Mouse (Mus musculus) spleen, postnatal 4 days (tissue): ENCODE results near the gene Yjefn3.
A peak's percentile ranks its signal among the peaks of the same experiment; 100 is the strongest.

Experiments
- DNase-seq, 2 experiments: peaks; one replicate each; pipeline ENCODE4 v3.0.0; 2022; ENCODE audit warnings: low spot score in 2 of 2

Yjefn3 gene

GRCm38 (mm10) chr8:69907106-69907505 lies 4.6 kb upstream of the Yjefn3 start:
- no peak for DNase-seq

GRCm38 (mm10) chr8:69906260-69906659 lies 3.7 kb upstream of the Yjefn3 start:
- no peak for DNase-seq

- no peak for DNase-seq
Measured at GRCm38 (mm10) chr8:69904096-69904495, 1.6 kb upstream of the Yjefn3 start.

GRCm38 (mm10) chr8:69903063-69903542 lies 591 bp upstream of the Yjefn3 start:
- DNase-seq = peak; percentile 97 to 99

GRCm38 (mm10) chr8:69901484-69902162 lies 889 bp downstream of the Yjefn3 start:
- DNase-seq = peak; percentile 96 to 98

GRCm38 (mm10) chr8:69900895-69901451 lies 1.5 kb downstream of the Yjefn3 start:
- DNase-seq = no peak

GRCm38 (mm10) chr8:69899876-69900275 lies 2.6 kb downstream of the Yjefn3 start:
- DNase-seq = no peak

GRCm38 (mm10) chr8:69897857-69898256 lies 4.7 kb downstream of the Yjefn3 start:
- no peak for DNase-seq

GRCm38 (mm10) chr8:69895772-69896451 lies 6.6 kb downstream of the Yjefn3 start:
- DNase-seq = no peak

- no peak for DNase-seq
Measured at GRCm38 (mm10) chr8:69894836-69895332, 7.6 kb downstream of the Yjefn3 start.

GRCm38 (mm10) chr8:69893863-69894262 lies 8.6 kb downstream of the Yjefn3 start:
- peak; percentile 63 to 83 for DNase-seq

- peak in 1 of 2 experiments; percentile 75 for DNase-seq
Measured at GRCm38 (mm10) chr8:69890813-69891241, 11.7 kb downstream of the Yjefn3 start.

GRCm38 (mm10) chr8:69888902-69889301 lies 13.6 kb downstream of the Yjefn3 start:
- peak in 1 of 2 experiments; percentile 64 for DNase-seq

GRCm38 (mm10) chr8:69888244-69888866 lies 14.2 kb downstream of the Yjefn3 start:
- DNase-seq = peak in 1 of 2 experiments; percentile 63

GRCm38 (mm10) chr8:69887289-69888243 lies 14.9 kb downstream of the Yjefn3 start, which contains the start of gene Cilp2:
Gene Cilp2 (minus strand): TSS chr8:69887687.
- peak in 1 of 2 experiments; percentile 66 for DNase-seq

- no peak for DNase-seq
Measured at GRCm38 (mm10) chr8:69884141-69884540, 18.4 kb downstream of the Yjefn3 start.

GRCm38 (mm10) chr8:69882833-69883600 lies 19.5 kb downstream of the Yjefn3 start:
- DNase-seq = peak in 1 of 2 experiments; percentile 63

GRCm38 (mm10) chr8:69882021-69882756 lies 20.3 kb downstream of the Yjefn3 start:
- peak in 1 of 2 experiments; percentile 67 for DNase-seq

- peak in 1 of 2 experiments; percentile 64 for DNase-seq
Measured at GRCm38 (mm10) chr8:69881261-69881865, 21.1 kb downstream of the Yjefn3 start.
